Mouse (Mus musculus) spleen, adult 2 months (tissue): ENCODE measurements around the gene Nkx2-5.

ENCODE experiments used
- CTCF ChIP-seq: fragments of 200-500 bp; IDR thresholded peaks from 2 replicates; pipeline ENCODE4 v1.5.1; 2011; ENCODE audit warnings: mild to moderate bottlenecking, inconsistent platforms; ENCODE audit not compliant: insufficient read depth, insufficient read length, insufficient replicate concordance; ENCODE audit errors: extremely low read depth
- POLR2A ChIP-seq: fragments of 200-500 bp; IDR thresholded peaks from 2 replicates; pipeline ENCODE4 v1.6.1; 2011; ENCODE audit warnings: low read depth, low read length, inconsistent platforms

DNA sequence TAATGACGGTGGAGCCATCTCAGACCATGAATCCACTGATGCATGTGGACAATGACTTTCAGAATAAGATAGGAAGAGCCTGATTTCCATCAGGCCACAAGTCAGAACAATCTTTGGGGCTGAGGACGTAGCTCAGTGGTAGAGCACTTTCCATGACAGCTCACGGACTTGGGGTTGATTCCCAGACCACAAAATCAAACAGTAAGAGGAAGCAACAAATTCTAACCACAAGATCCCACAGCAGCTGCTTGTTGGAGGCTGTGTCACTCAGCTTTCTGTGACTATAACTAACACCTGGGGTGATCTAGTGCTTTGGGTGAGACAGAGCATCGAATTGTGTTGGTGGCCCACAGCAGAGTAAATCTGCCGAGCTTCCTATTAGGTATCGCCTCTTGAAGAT, 28.0 kb downstream of the Nkx2-5 start:
- TF ChIP-seq CTCF, result no peak
- TF ChIP-seq POLR2A, result no peak
